Mouse (Mus musculus): ENCODE data around the gene Wwc1. TPM values are rescaled to one million over a fixed set of nuclear protein-coding genes. Genes with fewer than 3 reads are reported as not detected.
"Not testable (repeated sequence)": the region's sequence is repeated elsewhere in the genome, so short reads cannot be mapped to it uniquely, and the experiment has no call there.

The Wwc1 gene
- polyA plus RNA-seq, 2 experiments from 2014 or later, result not detected

GRCm38 (mm10) chr11:35877651-35878558, 102.4 kb downstream of the Wwc1 start:
- no peak for ATAC-seq

- no peak for ATAC-seq
These were observed 106.6 kb downstream of the Wwc1 start for GRCm38 (mm10) chr11:35873624-35874244.

GRCm38 (mm10) chr11:35870961-35871360, 109.4 kb downstream of the Wwc1 start:
- no peak for ATAC-seq

GRCm38 (mm10) chr11:35866140-35866539, 114.2 kb downstream of the Wwc1 start:
- no peak for ATAC-seq

- no peak for ATAC-seq
These were observed 115.2 kb downstream of the Wwc1 start for GRCm38 (mm10) chr11:35864981-35865604.

- no peak for ATAC-seq
These were observed 116.7 kb downstream of the Wwc1 start for GRCm38 (mm10) chr11:35863653-35864052.

- no peak for ATAC-seq
These were observed 122.8 kb downstream of the Wwc1 start for GRCm38 (mm10) chr11:35857395-35858067.

- no peak for ATAC-seq
These were observed 123.8 kb downstream of the Wwc1 start for GRCm38 (mm10) chr11:35856359-35857040.

GRCm38 (mm10) chr11:35855567-35855966, 124.8 kb downstream of the Wwc1 start:
- no peak for ATAC-seq

GRCm38 (mm10) chr11:35854941-35855340, 125.4 kb downstream of the Wwc1 start:
- no peak for ATAC-seq

- no peak for ATAC-seq
These were observed 126.7 kb downstream of the Wwc1 start for GRCm38 (mm10) chr11:35853651-35854050.

GRCm38 (mm10) chr11:35852731-35853130, 127.6 kb downstream of the Wwc1 start:
- no peak for ATAC-seq

- no peak for ATAC-seq
These were observed 136.0 kb downstream of the Wwc1 start for GRCm38 (mm10) chr11:35844299-35844698.

- not testable (repeated sequence) for ATAC-seq
These were observed 137.8 kb downstream of the Wwc1 start for GRCm38 (mm10) chr11:35842560-35842959.

GRCm38 (mm10) chr11:35841738-35842325, 138.5 kb downstream of the Wwc1 start:
- peak; percentile 53 for ATAC-seq

GRCm38 (mm10) chr11:35840806-35841205, 139.5 kb downstream of the Wwc1 start:
- not testable (repeated sequence) for ATAC-seq

GRCm38 (mm10) chr11:35840282-35840681, 140.0 kb downstream of the Wwc1 start:
- no peak for ATAC-seq

GRCm38 (mm10) chr11:35838345-35839338, 141.7 kb downstream of the Wwc1 start:
- ATAC-seq, result peak; percentile 41

GRCm38 (mm10) chr11:35837156-35838126, 142.9 kb downstream of the Wwc1 start:
- ATAC-seq, result no peak

Data from activated CD4-positive, CD25-positive, alpha-beta regulatory T cell, adult 4 months (primary cell).